Mouse (Mus musculus): Measurements from ENCODE around the gene Kcna7. TPM values are rescaled to one million over a fixed set of nuclear protein-coding genes. Genes with fewer than 3 reads are reported as not detected.

The Kcna7 gene
- polyA plus RNA-seq, 1 experiment from 2014 or later = not detected

DNA sequence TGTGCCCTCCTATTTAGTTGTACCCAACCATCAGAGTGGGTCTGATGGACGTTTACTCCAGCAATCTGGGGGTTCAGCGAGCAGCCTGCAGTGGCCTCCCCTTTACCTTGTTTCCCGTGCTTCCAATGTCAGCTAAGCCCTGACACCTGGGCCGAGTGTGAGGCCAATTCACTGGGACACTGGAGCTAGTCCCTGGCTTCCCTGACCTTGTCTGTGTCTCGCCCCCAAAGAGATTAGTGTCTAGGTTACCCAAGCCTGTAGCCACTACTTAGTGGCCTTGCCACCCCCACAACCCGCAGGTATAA is 15.1 kb downstream of the Kcna7 start, which contains the start of gene Lhb:
Gene Lhb (plus strand): TSS at position 206 of the 305 bp plus-strand sequence.
- no peak within 1 kb of the TSS for H3K9ac ChIP-seq (ENCODE audit: low read length)
- no peak within 1 kb of the TSS for H3K4me3 ChIP-seq (ENCODE audit: low read depth, low read length)
- peaks cover 20% of the 10 kb centered on the region for H3K36me3 ChIP-seq (ENCODE audit: control insufficient read depth, insufficient read depth, low read length)
- peak within 1 kb of the TSS; percentile 25 for H3K4me2 ChIP-seq (ENCODE audit: low read depth, severe bottlenecking)
- no peaks in the 10 kb centered on the region for H3K9me3 ChIP-seq (ENCODE audit: control insufficient read depth, low read length)
- peaks cover 15% of the 10 kb centered on the region; the same call in 1 of the 2 replicates for H3K4me1 ChIP-seq (ENCODE audit: control insufficient read depth, insufficient read depth, low read length)
- ATAC-seq (ENCODE audit: insufficient number of reproducible peaks, low FRiP score, low TSS enrichment, low read depth) = no peak
- peaks cover 43% of the 10 kb centered on the region for H3K27me3 ChIP-seq (ENCODE audit: control insufficient read depth, insufficient read depth, low read length)
- H3K27ac ChIP-seq (replicated peaks; ENCODE audit: low read depth, low read length) = no peak within 1 kb of the TSS
- WGBS = 53% methylated on average over 6 of the region's 6 CpGs
- no peak for DNase-seq (ENCODE audit: low spot score)

DNA sequence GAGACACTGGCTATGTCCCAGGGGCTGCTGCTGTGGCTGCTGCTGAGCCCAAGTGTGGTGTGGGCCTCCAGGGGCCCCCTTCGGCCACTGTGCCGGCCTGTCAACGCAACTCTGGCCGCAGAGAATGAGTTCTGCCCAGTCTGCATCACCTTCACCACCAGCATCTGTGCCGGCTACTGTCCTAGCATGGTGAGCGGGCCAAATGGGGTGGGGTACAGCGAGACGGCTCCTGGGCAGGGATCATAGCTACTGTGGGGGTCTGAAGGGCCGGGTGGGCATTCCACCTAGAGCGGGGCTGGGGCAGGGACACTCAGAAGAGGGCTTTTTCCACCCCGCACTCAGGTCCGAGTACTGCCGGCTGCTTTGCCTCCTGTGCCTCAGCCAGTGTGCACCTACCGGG is 15.7 kb downstream of the Kcna7 start:
- WGBS = 90% methylated on average over 14 of the region's 14 CpGs
- Histone ChIP-seq H3K27me3 (ENCODE audit: control insufficient read depth, insufficient read depth, low read length) (peaks cover 36% of the 10 kb centered on the region), H3K36me3 (ENCODE audit: control insufficient read depth, insufficient read depth, low read length) (peaks cover 23% of the 10 kb centered on the region), H3K4me3 (ENCODE audit: low read depth, low read length) (no peak overlapping the region), H3K4me1 (ENCODE audit: control insufficient read depth, insufficient read depth, low read length) (peaks cover 12% of the 10 kb centered on the region; the same call in 1 of the 2 replicates), H3K4me2 (ENCODE audit: low read depth, severe bottlenecking) (no peak overlapping the region), H3K27ac (replicated peaks; ENCODE audit: low read depth, low read length) (no peak overlapping the region), H3K9me3 (ENCODE audit: control insufficient read depth, low read length) (no peaks in the 10 kb centered on the region), H3K9ac (ENCODE audit: low read length) (no peak overlapping the region)
- ATAC-seq (ENCODE audit: insufficient number of reproducible peaks, low FRiP score, low TSS enrichment, low read depth) (no peak), DNase-seq (ENCODE audit: low spot score) (no peak)

DNA sequence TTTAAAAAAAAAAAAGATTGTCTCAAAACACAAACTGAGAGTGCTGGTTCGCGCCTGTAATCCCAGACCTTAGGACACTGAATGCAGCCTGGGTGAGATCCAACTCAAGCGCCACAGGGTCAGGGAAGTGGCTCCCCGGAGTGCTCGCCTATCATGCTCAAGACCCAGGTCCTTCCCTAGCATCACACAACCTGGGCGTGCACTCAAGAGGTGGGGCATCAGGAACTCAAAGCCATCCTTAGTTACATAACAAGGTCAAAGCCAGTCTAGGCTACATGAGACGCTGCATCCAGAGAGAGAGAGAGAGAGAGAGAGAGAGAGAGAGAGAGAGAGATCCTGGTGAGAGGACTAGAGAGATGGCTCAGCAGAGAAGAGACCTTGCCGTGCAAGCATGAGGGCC is 21.1 kb downstream of the Kcna7 start:
- Histone ChIP-seq H3K27me3 (ENCODE audit: control insufficient read depth, insufficient read depth, low read length) (no peaks in the 10 kb centered on the region), H3K9me3 (ENCODE audit: control insufficient read depth, low read length) (no peaks in the 10 kb centered on the region), H3K4me3 (ENCODE audit: low read depth, low read length) (no peak overlapping the region), H3K36me3 (ENCODE audit: control insufficient read depth, insufficient read depth, low read length) (peaks cover 32% of the 10 kb centered on the region), H3K4me2 (ENCODE audit: low read depth, severe bottlenecking) (no peak overlapping the region), H3K9ac (ENCODE audit: low read length) (no peak overlapping the region), H3K4me1 (ENCODE audit: control insufficient read depth, insufficient read depth, low read length) (no peaks in the 10 kb centered on the region), H3K27ac (replicated peaks; ENCODE audit: low read depth, low read length) (no peak overlapping the region)
- DNase-seq (ENCODE audit: low spot score) (no peak), ATAC-seq (ENCODE audit: insufficient number of reproducible peaks, low FRiP score, low TSS enrichment, low read depth) (no peak)
- 93% methylated on average over 8 of the region's 8 CpGs for WGBS

DNA sequence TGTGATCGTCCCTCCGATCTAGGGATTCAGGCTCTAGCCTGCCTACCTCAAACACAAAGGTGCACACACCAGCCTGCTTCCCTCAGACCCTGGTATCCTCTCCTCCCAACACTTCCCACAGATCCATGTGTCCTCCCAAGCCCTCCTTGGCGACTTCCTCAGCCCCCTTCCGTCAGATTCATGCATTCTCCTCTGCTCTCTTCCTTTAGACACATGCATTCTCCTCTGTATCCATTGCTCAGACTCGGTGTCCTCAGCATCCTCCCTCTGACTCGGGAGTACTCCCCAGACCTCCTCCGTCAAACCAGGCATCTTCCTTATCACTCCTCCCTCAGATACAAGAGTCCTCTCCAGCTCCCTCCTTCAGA is 28.4 kb downstream of the Kcna7 start:
- peaks cover 6% of the 10 kb centered on the region for H3K36me3 ChIP-seq (ENCODE audit: control insufficient read depth, insufficient read depth, low read length)
- 2% methylated on average over 7 of the region's 7 CpGs for WGBS
- H3K4me1 ChIP-seq (ENCODE audit: control insufficient read depth, insufficient read depth, low read length) = peaks cover 36% of the 10 kb centered on the region
- peak overlapping the region; percentile 82 for H3K4me3 ChIP-seq (ENCODE audit: low read depth, low read length)
- no peaks in the 10 kb centered on the region for H3K27me3 ChIP-seq (ENCODE audit: control insufficient read depth, insufficient read depth, low read length)
- H3K9ac ChIP-seq (ENCODE audit: low read length) = peak overlapping the region; percentile 55
- no peaks in the 10 kb centered on the region for H3K9me3 ChIP-seq (ENCODE audit: control insufficient read depth, low read length)
- 0 out of 2 replicates have a peak overlapping the region, but pooled peaks have one; percentile 3 for H3K27ac ChIP-seq (replicated peaks; ENCODE audit: low read depth, low read length)
- H3K4me2 ChIP-seq (ENCODE audit: low read depth, severe bottlenecking) = peak overlapping the region; percentile 92
- no peak for DNase-seq (ENCODE audit: low spot score)
- no peak for ATAC-seq (ENCODE audit: insufficient number of reproducible peaks, low FRiP score, low TSS enrichment, low read depth)

DNA sequence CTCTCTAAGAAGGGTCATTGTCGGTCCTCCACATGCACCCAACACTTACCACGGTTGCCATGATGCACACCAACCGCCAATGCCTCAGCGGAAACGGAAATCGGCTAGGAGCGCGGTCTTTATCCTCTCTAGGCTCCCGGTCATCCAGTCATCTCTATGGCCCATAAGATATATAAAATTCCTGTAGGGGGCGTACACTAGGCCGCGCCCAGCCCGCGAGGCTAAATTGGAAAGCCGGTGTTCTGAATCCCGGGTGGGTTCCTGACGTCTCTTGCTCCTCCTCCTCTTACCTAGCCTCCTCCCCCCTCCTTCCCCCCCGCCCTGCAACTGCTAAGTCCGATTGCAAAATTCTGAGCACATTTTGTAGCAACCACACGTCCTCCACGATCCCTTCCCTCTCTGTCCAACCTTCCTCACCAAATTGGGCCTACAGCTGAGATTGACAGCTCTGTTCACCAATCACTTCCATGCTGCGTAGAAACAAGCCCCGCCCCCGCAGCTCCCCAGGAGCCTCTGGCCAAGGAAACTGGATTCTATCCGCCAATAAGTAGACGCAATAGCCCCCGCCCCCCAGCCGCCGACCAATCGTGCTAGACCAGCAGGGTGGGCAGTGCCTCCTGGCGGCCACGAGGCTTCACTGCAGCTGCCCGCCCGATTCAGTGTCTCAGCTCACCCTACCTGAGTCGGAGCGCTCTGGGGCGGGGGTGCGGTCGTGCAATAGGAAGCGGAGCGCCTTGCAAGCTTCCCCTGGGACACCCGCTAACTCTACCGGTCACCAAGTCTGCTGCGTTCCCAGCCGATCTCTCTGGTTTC is 29.0 kb downstream of the Kcna7 start, which contains the start of gene Gys1:
Gene Gys1 (plus strand): TSS at position 642 of the 813 bp plus-strand sequence.
- peaks cover 3% of the 10 kb centered on the region for H3K36me3 ChIP-seq (ENCODE audit: control insufficient read depth, insufficient read depth, low read length)
- peak within 1 kb of the TSS; percentile 82 for H3K4me3 ChIP-seq (ENCODE audit: low read depth, low read length)
- peaks cover 36% of the 10 kb centered on the region for H3K4me1 ChIP-seq (ENCODE audit: control insufficient read depth, insufficient read depth, low read length)
- WGBS = 0% methylated on average over 45 of the region's 45 CpGs
- peak within 1 kb of the TSS; percentile 88 for H3K9ac ChIP-seq (ENCODE audit: low read length)
- H3K9me3 ChIP-seq (ENCODE audit: control insufficient read depth, low read length) = no peaks in the 10 kb centered on the region
- peak within 1 kb of the TSS; percentile 75 for H3K27ac ChIP-seq (replicated peaks; ENCODE audit: low read depth, low read length)
- ATAC-seq (ENCODE audit: insufficient number of reproducible peaks, low FRiP score, low TSS enrichment, low read depth) (peak; percentile 94), DNase-seq (ENCODE audit: low spot score) (peak; percentile 100)
- H3K27me3 ChIP-seq (ENCODE audit: control insufficient read depth, insufficient read depth, low read length) = no peaks in the 10 kb centered on the region
- H3K4me2 ChIP-seq (ENCODE audit: low read depth, severe bottlenecking) = peak within 1 kb of the TSS; percentile 92

DNA sequence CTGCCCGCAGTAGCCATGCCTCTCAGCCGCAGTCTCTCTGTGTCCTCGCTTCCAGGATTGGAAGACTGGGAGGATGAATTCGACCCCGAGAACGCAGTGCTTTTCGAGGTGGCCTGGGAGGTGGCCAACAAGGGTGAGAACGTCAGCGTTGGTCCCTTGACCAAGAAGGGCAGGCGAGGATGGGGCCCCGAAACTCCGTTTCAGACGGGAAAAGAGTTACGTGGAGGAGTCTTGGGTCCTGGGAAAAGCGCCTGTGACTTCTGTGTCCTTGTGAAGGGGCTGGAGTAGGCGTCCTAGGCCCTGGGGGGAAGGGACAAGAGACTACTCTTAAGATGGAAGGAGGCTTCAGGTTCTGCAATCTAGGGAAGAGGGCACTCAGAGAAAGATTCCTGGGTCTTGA is 29.6 kb downstream of the Kcna7 start:
- H3K4me1 ChIP-seq (ENCODE audit: control insufficient read depth, insufficient read depth, low read length) = peaks cover 36% of the 10 kb centered on the region
- H3K36me3 ChIP-seq (ENCODE audit: control insufficient read depth, insufficient read depth, low read length) = peaks cover 3% of the 10 kb centered on the region
- H3K9ac ChIP-seq (ENCODE audit: low read length) = peak overlapping the region; percentile 88
- H3K27me3 ChIP-seq (ENCODE audit: control insufficient read depth, insufficient read depth, low read length) = no peaks in the 10 kb centered on the region
- H3K9me3 ChIP-seq (ENCODE audit: control insufficient read depth, low read length) = no peaks in the 10 kb centered on the region
- DNase-seq (ENCODE audit: low spot score) = no peak
- H3K27ac ChIP-seq (replicated peaks; ENCODE audit: low read depth, low read length) = no peak overlapping the region
- WGBS = 4% methylated on average over 16 of the region's 16 CpGs
- peak overlapping the region; percentile 79 for H3K4me2 ChIP-seq (ENCODE audit: low read depth, severe bottlenecking)
- H3K4me3 ChIP-seq (ENCODE audit: low read depth, low read length) = peak overlapping the region; percentile 82
- ATAC-seq (ENCODE audit: insufficient number of reproducible peaks, low FRiP score, low TSS enrichment, low read depth) = no peak

DNA sequence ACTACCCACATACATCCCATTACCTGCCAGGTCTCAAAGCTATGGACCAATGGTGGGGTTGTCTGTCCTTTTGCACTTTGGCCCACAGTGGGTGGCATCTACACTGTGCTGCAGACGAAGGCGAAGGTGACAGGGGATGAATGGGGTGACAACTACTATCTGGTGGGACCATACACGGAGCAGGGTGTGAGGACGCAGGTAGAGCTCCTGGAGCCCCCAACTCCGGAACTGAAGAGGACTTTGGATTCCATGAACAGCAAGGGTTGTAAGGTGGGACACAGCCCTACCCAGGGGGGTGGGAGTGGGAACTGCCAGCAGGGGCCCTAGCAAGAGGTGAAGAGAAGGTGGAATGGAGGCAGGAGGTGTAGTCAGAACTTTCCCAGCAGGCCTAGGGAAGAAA is 31.0 kb downstream of the Kcna7 start:
- Histone ChIP-seq H3K4me3 (ENCODE audit: low read depth, low read length) (no peak overlapping the region), H3K9me3 (ENCODE audit: control insufficient read depth, low read length) (no peaks in the 10 kb centered on the region), H3K36me3 (ENCODE audit: control insufficient read depth, insufficient read depth, low read length) (peaks cover 3% of the 10 kb centered on the region), H3K4me2 (ENCODE audit: low read depth, severe bottlenecking) (0 out of 2 replicates have a peak overlapping the region, but pooled peaks have one; percentile 36), H3K27ac (replicated peaks; ENCODE audit: low read depth, low read length) (0 out of 2 replicates have a peak overlapping the region, but pooled peaks have one; percentile 12), H3K4me1 (ENCODE audit: control insufficient read depth, insufficient read depth, low read length) (peaks cover 36% of the 10 kb centered on the region), H3K9ac (ENCODE audit: low read length) (no peak overlapping the region), H3K27me3 (ENCODE audit: control insufficient read depth, insufficient read depth, low read length) (no peaks in the 10 kb centered on the region)
- DNase-seq (ENCODE audit: low spot score) (no peak), ATAC-seq (ENCODE audit: insufficient number of reproducible peaks, low FRiP score, low TSS enrichment, low read depth) (no peak)
- WGBS = 89% methylated on average over 5 of the region's 5 CpGs

DNA sequence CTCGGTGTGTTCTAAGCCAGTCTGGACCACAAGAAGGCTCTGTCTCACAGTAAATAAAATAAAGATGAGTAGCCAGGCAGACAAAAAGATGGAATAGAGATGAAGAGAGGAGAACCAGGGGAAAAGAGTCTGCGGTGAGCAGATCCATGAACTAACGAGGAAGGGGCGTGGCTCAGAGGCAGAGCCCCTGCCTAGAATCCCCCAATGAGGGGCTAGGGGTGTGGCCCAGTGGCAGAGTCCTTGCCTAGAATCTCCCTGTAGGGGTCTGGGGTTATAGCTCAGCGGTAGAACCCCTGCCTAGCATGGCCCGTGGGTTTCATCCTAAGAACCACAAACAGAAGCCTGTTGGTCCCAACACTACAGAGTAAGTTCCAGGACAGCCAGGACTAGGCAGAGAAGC is 31.6 kb downstream of the Kcna7 start:
- H3K27me3 ChIP-seq (ENCODE audit: control insufficient read depth, insufficient read depth, low read length) = no peaks in the 10 kb centered on the region
- WGBS = 22% methylated on average over 6 of the region's 6 CpGs
- H3K27ac ChIP-seq (replicated peaks; ENCODE audit: low read depth, low read length) = no peak overlapping the region
- H3K4me2 ChIP-seq (ENCODE audit: low read depth, severe bottlenecking) = peak overlapping the region; percentile 36; the same call in 1 of the 2 replicates
- ATAC-seq (ENCODE audit: insufficient number of reproducible peaks, low FRiP score, low TSS enrichment, low read depth) = no peak
- H3K36me3 ChIP-seq (ENCODE audit: control insufficient read depth, insufficient read depth, low read length) = peaks cover 3% of the 10 kb centered on the region
- no peak overlapping the region for H3K9ac ChIP-seq (ENCODE audit: low read length)
- H3K9me3 ChIP-seq (ENCODE audit: control insufficient read depth, low read length) = no peaks in the 10 kb centered on the region
- 0 out of 2 replicates have a peak overlapping the region, but pooled peaks have one; percentile 8 for H3K4me3 ChIP-seq (ENCODE audit: low read depth, low read length)
- peaks cover 36% of the 10 kb centered on the region for H3K4me1 ChIP-seq (ENCODE audit: control insufficient read depth, insufficient read depth, low read length)
- DNase-seq (ENCODE audit: low spot score) = peak; percentile 52

Measured in limb, embryonic 11.5 days (tissue).